Mouse (Mus musculus): Measurements from ENCODE around the gene Colgalt1. TPM values are rescaled to one million over a fixed set of nuclear protein-coding genes. Genes with fewer than 3 reads are reported as not detected.

Colgalt1 gene
- polyA plus RNA-seq, 1 experiment, result 37.4 TPM

GRCm38 (mm10) chr8:71629096-71629697 lies 18.4 kb downstream of the Colgalt1 start:
- H3K4me1 ChIP-seq (ENCODE audit: control insufficient read depth, insufficient read depth, low read length), result peaks cover 34% of the 10 kb centered on the region
- no peaks in the 10 kb centered on the region for H3K36me3 ChIP-seq (ENCODE audit: control insufficient read depth, insufficient read depth, low read length)
- TF ChIP-seq CTCF (IDR thresholded peaks at IDR 0.05; ENCODE audit: control insufficient read depth, insufficient read depth, insufficient replicate concordance, low read depth, low read length) (peak; percentile 22; the same call in 1 of the 2 replicates), POLR2A (IDR thresholded peaks at IDR 0.05; ENCODE audit: control insufficient read depth, low read depth, low read length) (peak; percentile 72)
- no peaks in the 10 kb centered on the region for H3K27me3 ChIP-seq (ENCODE audit: control insufficient read depth, insufficient read depth, low read length)
- H3K4me3 ChIP-seq (ENCODE audit: control insufficient read depth, low read depth, low read length), result peak overlapping the region; percentile 85
- H3K27ac ChIP-seq (ENCODE audit: control insufficient read depth, insufficient read depth, low read depth, low read length), result peak overlapping the region; percentile 69

- Histone ChIP-seq H3K4me1 (ENCODE audit: control insufficient read depth, insufficient read depth, low read length) (peaks cover 38% of the 10 kb centered on the region), H3K27ac (ENCODE audit: control insufficient read depth, insufficient read depth, low read depth, low read length) (no peak overlapping the region; the same call in 1 of the 2 replicates), H3K36me3 (ENCODE audit: control insufficient read depth, insufficient read depth, low read length) (no peaks in the 10 kb centered on the region), H3K4me3 (ENCODE audit: control insufficient read depth, low read depth, low read length) (peak overlapping the region; percentile 85), H3K27me3 (ENCODE audit: control insufficient read depth, insufficient read depth, low read length) (no peaks in the 10 kb centered on the region)
- no peak; the same call in 1 of the 2 replicates for TF ChIP-seq POLR2A (IDR thresholded peaks at IDR 0.05; ENCODE audit: control insufficient read depth, low read depth, low read length)
- TF ChIP-seq CTCF (IDR thresholded peaks at IDR 0.05; ENCODE audit: control insufficient read depth, insufficient read depth, insufficient replicate concordance, low read depth, low read length), result no peak
These were observed 19.0 kb downstream of the Colgalt1 start for GRCm38 (mm10) chr8:71629781-71630212.

GRCm38 (mm10) chr8:71630761-71631160 lies 20.0 kb downstream of the Colgalt1 start:
- peaks cover 38% of the 10 kb centered on the region for H3K4me1 ChIP-seq (ENCODE audit: control insufficient read depth, insufficient read depth, low read length)

GRCm38 (mm10) chr8:71631897-71632296 lies 21.1 kb downstream of the Colgalt1 start:
- peaks cover 38% of the 10 kb centered on the region for H3K4me1 ChIP-seq (ENCODE audit: control insufficient read depth, insufficient read depth, low read length)
- H3K36me3 ChIP-seq (ENCODE audit: control insufficient read depth, insufficient read depth, low read length), result no peaks in the 10 kb centered on the region
- no peak overlapping the region for H3K4me3 ChIP-seq (ENCODE audit: control insufficient read depth, low read depth, low read length)
- TF ChIP-seq CTCF (IDR thresholded peaks at IDR 0.05; ENCODE audit: control insufficient read depth, insufficient read depth, insufficient replicate concordance, low read depth, low read length), result no peak
- no peak overlapping the region for H3K27ac ChIP-seq (ENCODE audit: control insufficient read depth, insufficient read depth, low read depth, low read length)
- no peaks in the 10 kb centered on the region for H3K27me3 ChIP-seq (ENCODE audit: control insufficient read depth, insufficient read depth, low read length)

More at GRCm38 (mm10) chr8:71630761-71631160, 20.0 kb downstream of the Colgalt1 start:
- TF ChIP-seq POLR2A (IDR thresholded peaks at IDR 0.05; ENCODE audit: control insufficient read depth, low read depth, low read length) (no peak), CTCF (IDR thresholded peaks at IDR 0.05; ENCODE audit: control insufficient read depth, insufficient read depth, insufficient replicate concordance, low read depth, low read length) (no peak)
- H3K27ac ChIP-seq (ENCODE audit: control insufficient read depth, insufficient read depth, low read depth, low read length), result no peak overlapping the region
- H3K4me3 ChIP-seq (ENCODE audit: control insufficient read depth, low read depth, low read length), result no peak overlapping the region
- H3K36me3 ChIP-seq (ENCODE audit: control insufficient read depth, insufficient read depth, low read length), result no peaks in the 10 kb centered on the region
- no peaks in the 10 kb centered on the region for H3K27me3 ChIP-seq (ENCODE audit: control insufficient read depth, insufficient read depth, low read length)

GRCm38 (mm10) chr8:71633164-71633563 lies 22.4 kb downstream of the Colgalt1 start:
- no peaks in the 10 kb centered on the region for H3K36me3 ChIP-seq (ENCODE audit: control insufficient read depth, insufficient read depth, low read length)
- TF ChIP-seq CTCF (IDR thresholded peaks at IDR 0.05; ENCODE audit: control insufficient read depth, insufficient read depth, insufficient replicate concordance, low read depth, low read length) (peak; percentile 37; the same call in 1 of the 2 replicates), POLR2A (IDR thresholded peaks at IDR 0.05; ENCODE audit: control insufficient read depth, low read depth, low read length) (no peak)
- no peaks in the 10 kb centered on the region for H3K27me3 ChIP-seq (ENCODE audit: control insufficient read depth, insufficient read depth, low read length)
- H3K27ac ChIP-seq (ENCODE audit: control insufficient read depth, insufficient read depth, low read depth, low read length), result no peak overlapping the region
- peaks cover 35% of the 10 kb centered on the region for H3K4me1 ChIP-seq (ENCODE audit: control insufficient read depth, insufficient read depth, low read length)
- no peak overlapping the region for H3K4me3 ChIP-seq (ENCODE audit: control insufficient read depth, low read depth, low read length)

- no peak overlapping the region for H3K27ac ChIP-seq (ENCODE audit: control insufficient read depth, insufficient read depth, low read depth, low read length)
- H3K4me1 ChIP-seq (ENCODE audit: control insufficient read depth, insufficient read depth, low read length), result peaks cover 29% of the 10 kb centered on the region
- no peaks in the 10 kb centered on the region for H3K27me3 ChIP-seq (ENCODE audit: control insufficient read depth, insufficient read depth, low read length)
- no peak for TF ChIP-seq POLR2A (IDR thresholded peaks at IDR 0.05; ENCODE audit: control insufficient read depth, low read depth, low read length)
- no peak for TF ChIP-seq CTCF (IDR thresholded peaks at IDR 0.05; ENCODE audit: control insufficient read depth, insufficient read depth, insufficient replicate concordance, low read depth, low read length)
- peak overlapping the region; percentile 3 for H3K4me3 ChIP-seq (ENCODE audit: control insufficient read depth, low read depth, low read length)
- no peaks in the 10 kb centered on the region for H3K36me3 ChIP-seq (ENCODE audit: control insufficient read depth, insufficient read depth, low read length)
These were observed 23.3 kb downstream of the Colgalt1 start for GRCm38 (mm10) chr8:71633981-71634667.

All from testis, adult 2 months (tissue).